Mouse (Mus musculus) G1E (cell line): ENCODE measurements around the gene Stag3. TPM values are rescaled to one million over a fixed set of nuclear protein-coding genes. Genes with fewer than 3 reads are reported as not detected.

Source experiments
- ATAC-seq: 2 replicates; pipeline ENCODE4 v1.8.0; 2016; ENCODE audit warnings: mild to moderate bottlenecking; ENCODE audit not compliant: insufficient number of reproducible peaks, poor library complexity, low FRiP score, severe bottlenecking; ENCODE audit errors: extremely low read depth
- DNase-seq: peaks from one replicate; pipeline ENCODE4 v3.0.0; 2012; ENCODE audit warnings: low spot score
- H3K27me3 ChIP-seq: 2 replicates; pipeline ENCODE4 v1.6.1; 2012; ENCODE audit warnings: mild to moderate bottlenecking, low read length, inconsistent platforms; ENCODE audit not compliant: insufficient read depth
- H3K36me3 ChIP-seq: replicated peaks from 2 replicates; pipeline ENCODE3; 2012; ENCODE audit warnings: mild to moderate bottlenecking, inconsistent platforms
- H3K4me1 ChIP-seq: 2 replicates; pipeline ENCODE4 v1.6.1; 2012; ENCODE audit warnings: low read depth, low read length, inconsistent platforms, mixed read lengths; ENCODE audit not compliant: insufficient read depth
- H3K4me3 ChIP-seq: 2 replicates; pipeline ENCODE4 v1.5.1; 2012; ENCODE audit warnings: low read depth, mild to moderate bottlenecking, inconsistent platforms, low read length, moderate library complexity, mixed read lengths
- H3K9me3 ChIP-seq: replicated peaks from 2 replicates; pipeline ENCODE4 v1.6.1; 2012; ENCODE audit warnings: inconsistent platforms
- CTCF ChIP-seq: IDR thresholded peaks from 2 replicates; pipeline ENCODE4 v1.5.1; 2012; ENCODE audit warnings: low read depth, low read length, inconsistent platforms, mixed read lengths
- GATA1 ChIP-seq: IDR thresholded peaks from 2 replicates; pipeline ENCODE4 v1.6.1; 2012; ENCODE audit warnings: borderline replicate concordance, low read length, inconsistent platforms, mixed read lengths
- GATA2 ChIP-seq: IDR thresholded peaks from 2 replicates; pipeline ENCODE4 v1.6.1; 2012; ENCODE audit warnings: low read depth, low read length, inconsistent platforms, borderline replicate concordance
- POLR2AphosphoS5 ChIP-seq: IDR thresholded peaks from 2 replicates; pipeline ENCODE4 v1.6.1; 2012; ENCODE audit warnings: low read depth, low read length, inconsistent platforms; ENCODE audit not compliant: insufficient replicate concordance
- TAL1 ChIP-seq: conservative IDR thresholded peaks from 2 replicates; pipeline ENCODE4 v1.6.1; 2012; ENCODE audit warnings: low read depth, low read length, inconsistent platforms, mixed read lengths
- polyA plus RNA-seq: library from polyadenylated mRNA; stranded (reverse); fragments of >175 nt; gene quantifications from 2 replicates; pipeline ENCODE4 v1.2.3, GENCODE M21; 2012
- total RNA-seq, 2 experiments: library from RNA; stranded (forward) in 1 of 2; stranded (reverse) in 1 of 2; fragments of 200-1000 nt in 1 of 2; fragments of >200 nt in 1 of 2; fragmentation: Nextera tagmentation in 1 of 2; gene quantifications; 2 replicates each; pipeline ENCODE4 v1.2.3; 2014 to 2017

Stag3 gene
- total and polyA plus RNA-seq, 3 experiments, result 0.44 to 3.8 TPM; not detected in 1

GRCm38 (mm10) chr5:138275216-138276050, 4.6 kb upstream of the Stag3 start:
- H3K9me3 ChIP-seq, result peaks cover 10% of the 10 kb centered on the region
- H3K27me3 ChIP-seq, result peaks cover 86% of the 10 kb centered on the region
- no peak overlapping the region for H3K4me3 ChIP-seq
- no peaks in the 10 kb centered on the region for H3K36me3 ChIP-seq
- no peak for DNase-seq
- TF ChIP-seq TAL1, result no peak
- no peak for TF ChIP-seq GATA2
- TF ChIP-seq GATA1, result no peak
- no peak for TF ChIP-seq POLR2AphosphoS5
- no peak for TF ChIP-seq CTCF
- peaks cover 3% of the 10 kb centered on the region for H3K4me1 ChIP-seq
- no peak for ATAC-seq

- ATAC-seq (no peak), DNase-seq (no peak)
- no peaks in the 10 kb centered on the region for H3K36me3 ChIP-seq
- peaks cover 11% of the 10 kb centered on the region for H3K9me3 ChIP-seq
- no peak overlapping the region for H3K4me3 ChIP-seq
- H3K4me1 ChIP-seq, result peaks cover 3% of the 10 kb centered on the region
- TF ChIP-seq GATA1 (no peak), POLR2AphosphoS5 (no peak), GATA2 (no peak)
- peaks cover 65% of the 10 kb centered on the region for H3K27me3 ChIP-seq
Measured at GRCm38 (mm10) chr5:138277994-138278393, 2.0 kb upstream of the Stag3 start.

GRCm38 (mm10) chr5:138280425-138280768, 357 bp downstream of the Stag3 start:
- ATAC-seq, result no peak
- peaks cover 48% of the 10 kb centered on the region for H3K27me3 ChIP-seq
- TF ChIP-seq POLR2AphosphoS5 (no peak), CTCF (no peak), GATA2 (no peak), TAL1 (no peak), GATA1 (no peak)
- DNase-seq, result no peak
- H3K4me1 ChIP-seq, result no peaks in the 10 kb centered on the region
- H3K9me3 ChIP-seq, result peaks cover 11% of the 10 kb centered on the region
- no peaks in the 10 kb centered on the region for H3K36me3 ChIP-seq
- no peak overlapping the region; the same call in 1 of the 2 replicates for H3K4me3 ChIP-seq

GRCm38 (mm10) chr5:138280829-138281228, 789 bp downstream of the Stag3 start:
- Histone ChIP-seq H3K27me3 (peaks cover 44% of the 10 kb centered on the region), H3K9me3 (peaks cover 11% of the 10 kb centered on the region), H3K4me3 (no peak overlapping the region), H3K36me3 (no peaks in the 10 kb centered on the region), H3K4me1 (no peaks in the 10 kb centered on the region)
- ATAC-seq, result no peak
- DNase-seq, result no peak
- no peak for TF ChIP-seq CTCF
- no peak for TF ChIP-seq TAL1
- TF ChIP-seq GATA1, result no peak
- no peak for TF ChIP-seq POLR2AphosphoS5
- TF ChIP-seq GATA2, result no peak

- DNase-seq (no peak), ATAC-seq (no peak)
- TF ChIP-seq POLR2AphosphoS5, result no peak
- no peak for TF ChIP-seq GATA1
- no peak for TF ChIP-seq CTCF
- TF ChIP-seq TAL1, result no peak
- TF ChIP-seq GATA2, result no peak
- Histone ChIP-seq H3K4me3 (no peak overlapping the region), H3K27me3 (peaks cover 34% of the 10 kb centered on the region), H3K36me3 (no peaks in the 10 kb centered on the region), H3K4me1 (no peaks in the 10 kb centered on the region), H3K9me3 (peaks cover 11% of the 10 kb centered on the region)
Measured at GRCm38 (mm10) chr5:138281798-138282197, 1.8 kb downstream of the Stag3 start.

GRCm38 (mm10) chr5:138283540-138283939, 3.5 kb downstream of the Stag3 start:
- no peaks in the 10 kb centered on the region for H3K36me3 ChIP-seq
- no peak for ATAC-seq
- H3K4me1 ChIP-seq, result no peaks in the 10 kb centered on the region
- TF ChIP-seq CTCF, result no peak
- TF ChIP-seq TAL1, result no peak
- TF ChIP-seq GATA1, result no peak
- TF ChIP-seq GATA2, result no peak
- no peak for TF ChIP-seq POLR2AphosphoS5
- H3K27me3 ChIP-seq, result peaks cover 19% of the 10 kb centered on the region
- H3K9me3 ChIP-seq, result peaks cover 11% of the 10 kb centered on the region
- no peak for DNase-seq
- H3K4me3 ChIP-seq, result no peak overlapping the region
